Mouse (Mus musculus) hindbrain, embryonic 11.5 days (tissue): ENCODE results near the gene Gm20388. TPM values are rescaled to one million over a fixed set of nuclear protein-coding genes. Genes with fewer than 3 reads are reported as not detected.

ENCODE experiments used
- ATAC-seq: fragments of 200-750 bp; cut with Nextera tagmentation; 2 replicates; pipeline ENCODE4 v1.8.0; 2017; ENCODE audit warnings: mild to moderate bottlenecking, moderate TSS enrichment, moderate library complexity; ENCODE audit not compliant: low FRiP score
- DNase-seq: peaks from one replicate; pipeline ENCODE4 v3.0.0-alpha.2; 2015; ENCODE audit warnings: low spot score
- H3K27ac ChIP-seq: fragments of 300-500 bp; sonication (generic); 2 replicates; pipeline ENCODE4 v1.5.1; 2014; ENCODE audit warnings: mild to moderate bottlenecking, low read depth, low read length
- H3K27me3 ChIP-seq: fragments of 300-500 bp; sonication (generic); 2 replicates; pipeline ENCODE4 v1.6.1; 2014; ENCODE audit warnings: mild to moderate bottlenecking, low read length, moderate library complexity, mixed read lengths; ENCODE audit not compliant: control insufficient read depth, insufficient read depth
- H3K36me3 ChIP-seq: fragments of 300-500 bp; sonication (generic); 2 replicates; pipeline ENCODE4 v1.6.1; 2014; ENCODE audit warnings: mild to moderate bottlenecking, low read length, moderate library complexity, mixed read lengths; ENCODE audit not compliant: control insufficient read depth, insufficient read depth
- H3K4me1 ChIP-seq: fragments of 300-500 bp; sonication (generic); replicated peaks from 2 replicates; pipeline ENCODE4 v1.6.1; 2014; ENCODE audit warnings: low read length, mixed read lengths; ENCODE audit not compliant: control insufficient read depth, insufficient read depth
- H3K4me2 ChIP-seq: fragments of 300-500 bp; sonication (generic); replicated peaks from 2 replicates; pipeline ENCODE4 v1.6.1; 2014; ENCODE audit warnings: mild to moderate bottlenecking, low read depth, low read length
- H3K4me3 ChIP-seq: fragments of 300-500 bp; sonication (generic); 2 replicates; pipeline ENCODE4 v1.5.1; 2014; ENCODE audit warnings: low read depth, low read length
- H3K9ac ChIP-seq: fragments of 300-500 bp; sonication (generic); 2 replicates; pipeline ENCODE4 v1.6.1; 2014; ENCODE audit warnings: low read depth, low read length
- H3K9me3 ChIP-seq: fragments of 300-500 bp; sonication (generic); 2 replicates; pipeline ENCODE4 v1.6.1; 2016; ENCODE audit warnings: low read length; ENCODE audit not compliant: control insufficient read depth
- WGBS: fragments of 180-500 bp; shearing (Covaris S2); extraction: QIAGEN DNeasy Blood & Tissue Kit; methylation state at CpG from one replicate; pipeline ENCODE4 v1.1.7; 2014; 5-methylcytosine and 5-hydroxymethylcytosine counted together
- polyA plus RNA-seq: library from polyadenylated mRNA; unstranded; fragments of >200 nt; fragmentation: Nextera tagmentation; extraction: Ambion mirVana; gene quantifications from 2 replicates; pipeline ENCODE4 v1.2.1, GENCODE M21; 2014

Gene Gm20388
- polyA plus RNA-seq, 1 experiment from 2014 or later = 11.8 TPM

DNA sequence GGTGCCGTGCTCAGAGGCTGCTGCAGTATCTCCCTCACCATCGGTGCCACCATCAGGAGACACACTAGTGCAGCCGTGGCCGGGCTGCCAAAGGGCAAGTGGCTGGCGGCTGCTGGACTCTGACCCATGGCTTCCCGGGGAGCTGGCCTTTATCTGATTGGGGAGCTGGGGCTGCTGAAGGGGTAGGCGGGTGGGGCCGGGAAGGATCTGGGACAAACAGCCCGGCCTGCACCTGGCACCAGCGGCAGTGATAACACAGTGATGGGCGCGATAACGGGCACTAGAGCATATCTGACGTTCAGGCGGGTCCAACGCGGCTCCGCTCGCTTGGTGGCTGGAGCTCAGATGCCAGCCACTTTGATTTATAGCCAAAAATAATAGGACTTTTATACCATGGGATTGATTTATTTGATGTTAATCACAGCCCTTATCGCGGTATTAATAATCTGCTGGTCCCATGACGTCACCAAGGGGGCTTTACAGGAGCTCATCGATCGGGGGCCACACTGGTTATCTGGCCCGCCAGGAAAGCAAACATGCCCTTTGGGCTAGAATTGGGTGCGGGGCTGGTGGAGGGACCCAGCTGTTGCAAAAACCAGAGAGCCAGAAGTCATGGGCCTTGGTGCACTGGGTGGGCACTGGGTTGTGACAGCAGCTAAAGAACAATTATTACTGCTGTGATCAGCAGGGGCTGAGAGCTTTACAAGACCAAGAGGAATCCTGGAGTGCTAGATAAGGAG is 2396.2 kb downstream of the Gm20388 start:
- Histone ChIP-seq H3K27me3 (no peaks in the 10 kb centered on the region), H3K9ac (no peak overlapping the region), H3K36me3 (no peaks in the 10 kb centered on the region), H3K4me1 (no peaks in the 10 kb centered on the region; the same call in 1 of the 2 replicates), H3K27ac (no peak overlapping the region), H3K9me3 (no peaks in the 10 kb centered on the region), H3K4me3 (no peak overlapping the region), H3K4me2 (no peak overlapping the region)
- WGBS = 79% methylated on average over 26 of the region's 26 CpGs
- DNase-seq = no peak
- ATAC-seq = no peak

DNA sequence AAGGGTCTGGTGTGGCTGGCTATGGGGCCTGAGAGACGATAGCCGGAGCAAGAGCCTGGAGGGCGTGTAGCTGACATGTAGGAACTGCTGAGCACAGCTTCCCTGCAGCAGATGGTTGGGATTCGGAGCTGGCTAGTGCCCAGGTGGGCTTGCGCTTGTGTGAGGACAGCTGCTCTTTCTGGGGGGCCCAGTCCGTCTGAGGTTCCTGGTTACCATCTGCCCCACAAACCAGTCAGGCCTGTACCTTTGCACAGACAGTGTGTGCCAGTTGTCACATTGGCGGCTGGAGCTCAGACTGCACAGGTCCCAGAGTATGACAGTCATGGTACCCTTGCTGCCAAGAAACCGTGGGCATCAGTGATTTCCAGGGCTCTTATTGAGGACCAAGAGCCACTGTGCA is 2397.2 kb downstream of the Gm20388 start:
- WGBS = 80% methylated on average over 8 of the region's 8 CpGs
- Histone ChIP-seq H3K4me2 (no peak overlapping the region), H3K4me1 (no peaks in the 10 kb centered on the region; the same call in 1 of the 2 replicates), H3K36me3 (no peaks in the 10 kb centered on the region), H3K9me3 (no peaks in the 10 kb centered on the region), H3K4me3 (no peak overlapping the region), H3K27ac (no peak overlapping the region), H3K27me3 (no peaks in the 10 kb centered on the region), H3K9ac (no peak overlapping the region)
- DNase-seq = no peak
- no peak for ATAC-seq

DNA sequence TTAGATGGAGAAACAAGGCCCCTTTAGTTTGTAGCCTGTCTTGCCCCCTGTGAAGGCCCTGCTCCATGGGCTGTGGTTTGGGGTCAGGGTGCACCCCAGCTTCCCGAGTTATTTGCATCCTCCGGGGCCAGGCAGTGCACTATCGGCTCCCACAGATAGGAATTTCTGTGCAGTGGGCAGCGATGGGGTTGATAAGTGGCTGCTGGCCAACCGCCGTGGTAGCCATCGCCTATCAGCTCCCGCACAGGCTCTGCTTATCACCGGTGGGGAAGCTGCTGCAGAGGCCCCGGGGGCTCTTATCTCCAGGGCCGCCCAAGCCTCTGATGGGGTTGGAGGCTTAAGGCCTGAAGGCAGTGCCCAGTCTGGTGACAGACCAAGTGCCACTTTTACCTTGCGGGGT is 2398.6 kb downstream of the Gm20388 start:
- Histone ChIP-seq H3K4me2 (no peak overlapping the region), H3K36me3 (no peaks in the 10 kb centered on the region), H3K27me3 (no peaks in the 10 kb centered on the region), H3K27ac (no peak overlapping the region), H3K9me3 (no peaks in the 10 kb centered on the region), H3K4me1 (no peaks in the 10 kb centered on the region; the same call in 1 of the 2 replicates), H3K9ac (no peak overlapping the region), H3K4me3 (no peak overlapping the region)
- no peak for ATAC-seq
- no peak for DNase-seq
- WGBS = 88% methylated on average over 12 of the region's 12 CpGs

DNA sequence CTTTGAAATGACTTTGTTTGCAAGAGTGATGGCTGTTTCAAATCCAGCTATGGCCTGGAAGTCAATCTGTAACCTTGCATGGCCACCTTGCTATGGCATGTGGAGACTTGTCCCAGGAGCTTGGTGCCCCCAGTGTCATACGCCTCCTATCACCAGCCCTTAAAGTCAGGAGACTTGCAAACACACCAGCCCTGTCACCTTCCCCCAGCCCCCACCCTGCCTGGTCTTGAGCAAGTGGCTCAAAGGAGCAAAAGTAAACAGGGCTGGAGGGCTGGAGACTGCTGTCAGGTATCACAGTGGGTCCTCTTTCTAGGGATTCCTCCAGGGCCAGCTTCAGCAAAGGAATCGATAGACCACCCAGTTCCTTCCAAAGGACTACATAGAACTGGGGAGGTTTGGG is 2400.5 kb downstream of the Gm20388 start:
- H3K4me2 ChIP-seq = no peak overlapping the region
- no peak for DNase-seq
- WGBS = 90% methylated on average over 2 of the region's 2 CpGs

DNA sequence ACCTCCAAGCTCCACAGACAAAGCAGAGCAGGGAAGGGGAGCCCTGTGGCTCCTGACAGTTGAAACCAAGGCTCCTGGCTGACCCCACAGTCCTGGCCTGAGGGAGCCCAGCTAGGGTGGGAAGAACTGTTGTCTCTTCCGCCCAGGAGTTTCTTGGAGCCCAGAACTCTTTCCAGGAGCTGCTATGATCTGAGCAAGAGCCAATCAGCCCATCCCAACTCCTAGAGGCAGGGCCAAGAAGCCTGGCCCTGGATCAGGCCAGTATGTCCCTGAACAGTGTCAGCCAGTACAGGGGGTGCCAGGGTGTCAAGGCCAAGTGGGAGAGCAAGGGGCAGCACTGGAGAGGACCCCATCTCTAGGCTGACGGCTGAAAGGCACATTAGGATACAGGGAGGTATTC is 2401.9 kb downstream of the Gm20388 start:
- no peak overlapping the region for H3K4me3 ChIP-seq
- H3K9me3 ChIP-seq = no peaks in the 10 kb centered on the region
- H3K4me1 ChIP-seq = no peaks in the 10 kb centered on the region
- H3K27me3 ChIP-seq = no peaks in the 10 kb centered on the region
- H3K9ac ChIP-seq = no peak overlapping the region
- H3K4me2 ChIP-seq = no peak overlapping the region
- 70% methylated on average over 2 of the region's 2 CpGs for WGBS
- no peaks in the 10 kb centered on the region for H3K36me3 ChIP-seq
- H3K27ac ChIP-seq = no peak overlapping the region
- DNase-seq (no peak), ATAC-seq (no peak)

More for the DNA sequence above, 2400.5 kb downstream of the Gm20388 start:
- Histone ChIP-seq H3K36me3 (no peaks in the 10 kb centered on the region), H3K9ac (no peak overlapping the region), H3K27me3 (no peaks in the 10 kb centered on the region), H3K4me1 (no peaks in the 10 kb centered on the region; the same call in 1 of the 2 replicates), H3K4me3 (no peak overlapping the region), H3K9me3 (no peaks in the 10 kb centered on the region), H3K27ac (no peak overlapping the region)
- no peak for ATAC-seq

DNA sequence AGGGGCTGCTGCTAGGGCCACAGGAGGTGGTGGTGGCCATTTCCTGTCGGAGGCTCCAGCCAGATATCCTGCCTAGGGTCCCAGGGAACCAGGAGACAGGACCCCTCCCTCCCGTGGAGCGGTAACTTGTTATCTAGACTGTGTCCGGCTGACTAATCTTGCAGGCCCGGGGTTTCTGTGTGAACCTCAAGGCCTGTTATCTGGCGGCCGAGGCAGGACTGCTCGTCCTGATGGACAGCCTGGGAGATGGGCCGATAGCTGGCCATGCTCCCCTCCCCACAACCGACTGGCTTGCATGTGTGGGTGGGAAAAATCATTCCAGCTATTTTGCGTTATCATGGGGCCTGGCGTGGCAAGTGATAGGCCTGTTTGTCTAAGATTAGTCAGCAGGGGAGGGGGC is 2402.7 kb downstream of the Gm20388 start:
- WGBS = 68% methylated on average over 12 of the region's 12 CpGs
- H3K4me2 ChIP-seq = no peak overlapping the region
- H3K9ac ChIP-seq = no peak overlapping the region
- H3K27me3 ChIP-seq = no peaks in the 10 kb centered on the region; the same call in 1 of the 2 replicates
- no peak for ATAC-seq
- DNase-seq = no peak
- no peaks in the 10 kb centered on the region for H3K9me3 ChIP-seq
- H3K4me1 ChIP-seq = no peaks in the 10 kb centered on the region
- H3K4me3 ChIP-seq = no peak overlapping the region
- H3K27ac ChIP-seq = no peak overlapping the region; the same call in 1 of the 2 replicates
- no peaks in the 10 kb centered on the region for H3K36me3 ChIP-seq

DNA sequence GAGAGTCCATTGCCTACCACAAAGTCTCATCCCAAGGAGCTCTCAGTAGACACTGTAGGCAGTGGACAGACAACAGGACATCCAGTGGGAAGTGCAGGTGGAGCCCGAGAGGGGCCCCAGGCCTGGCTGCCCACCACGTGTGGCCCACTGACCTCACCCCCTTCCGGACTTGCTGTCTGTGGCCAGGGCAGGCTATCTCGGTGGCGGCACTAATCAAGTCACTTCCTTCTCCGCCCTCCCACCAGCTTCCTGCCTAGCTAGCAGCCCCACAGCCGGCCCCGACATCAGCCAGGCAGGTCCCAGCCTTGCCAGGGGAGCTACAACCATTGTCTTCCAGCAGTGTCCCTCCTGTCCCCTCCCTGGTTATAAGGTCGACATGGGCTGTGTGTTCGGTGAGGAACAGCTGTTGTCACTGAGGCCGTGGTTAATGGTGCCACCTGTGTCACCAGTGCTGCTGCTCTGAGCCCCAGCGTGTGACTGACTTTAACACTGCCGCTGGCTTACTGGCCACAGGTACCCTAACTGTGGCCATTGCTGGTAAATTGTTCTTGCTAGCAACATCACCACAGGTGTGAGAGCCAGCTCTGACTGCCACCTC is 2404.4 kb downstream of the Gm20388 start:
- ATAC-seq (no peak), DNase-seq (no peak)
- 0 out of 2 replicates have a peak, but pooled peaks cover 2% of the 10 kb centered on the region for H3K4me1 ChIP-seq
- H3K27me3 ChIP-seq = no peaks in the 10 kb centered on the region; the same call in 1 of the 2 replicates
- H3K27ac ChIP-seq = no peak overlapping the region
- H3K4me2 ChIP-seq = no peak overlapping the region
- 64% methylated on average over 13 of the region's 13 CpGs for WGBS
- no peaks in the 10 kb centered on the region for H3K9me3 ChIP-seq
- H3K9ac ChIP-seq = no peak overlapping the region
- H3K36me3 ChIP-seq = no peaks in the 10 kb centered on the region
- no peak overlapping the region for H3K4me3 ChIP-seq

DNA sequence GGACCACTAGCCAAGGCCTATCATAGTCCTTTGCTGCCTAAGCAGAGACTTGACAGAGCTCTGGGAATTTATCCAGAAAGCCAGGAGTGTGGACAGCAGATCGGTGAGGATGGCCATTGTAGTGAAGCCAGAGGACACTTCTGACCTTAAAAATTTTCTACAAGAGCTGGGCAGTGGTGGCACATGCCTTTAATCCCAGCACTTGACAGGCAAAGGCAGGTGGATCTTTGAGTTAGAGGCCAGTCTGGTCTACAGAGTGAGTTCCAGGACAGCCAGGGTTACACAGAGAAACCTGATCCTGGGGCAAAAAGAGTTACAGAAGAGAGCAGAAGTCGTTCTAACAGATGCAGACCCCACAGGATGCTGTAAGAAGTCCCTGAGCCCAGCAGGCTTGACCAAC is 2405.8 kb downstream of the Gm20388 start:
- 0 out of 2 replicates have a peak, but pooled peaks cover 2% of the 10 kb centered on the region for H3K4me1 ChIP-seq

More for the DNA sequence above, 2405.8 kb downstream of the Gm20388 start:
- Histone ChIP-seq H3K4me3 (no peak overlapping the region), H3K27ac (no peak overlapping the region), H3K9me3 (no peaks in the 10 kb centered on the region), H3K27me3 (no peaks in the 10 kb centered on the region; the same call in 1 of the 2 replicates), H3K4me2 (no peak overlapping the region), H3K9ac (no peak overlapping the region), H3K36me3 (no peaks in the 10 kb centered on the region)
- ATAC-seq = no peak
- no peak for DNase-seq
- WGBS = 65% methylated on average over 2 of the region's 2 CpGs
